Mouse (Mus musculus) G1E (cell line): ENCODE measurements around the gene Cyp2u1.

Experiments
- CTCF ChIP-seq: IDR thresholded peaks from 2 replicates; pipeline ENCODE4 v1.5.1; 2012; ENCODE audit warnings: low read depth, low read length, inconsistent platforms, mixed read lengths
- GATA1 ChIP-seq: IDR thresholded peaks from 2 replicates; pipeline ENCODE4 v1.6.1; 2012; ENCODE audit warnings: borderline replicate concordance, low read length, inconsistent platforms, mixed read lengths
- POLR2AphosphoS5 ChIP-seq: IDR thresholded peaks from 2 replicates; pipeline ENCODE4 v1.6.1; 2012; ENCODE audit warnings: low read depth, low read length, inconsistent platforms; ENCODE audit not compliant: insufficient replicate concordance
- TAL1 ChIP-seq: conservative IDR thresholded peaks from 2 replicates; pipeline ENCODE4 v1.6.1; 2012; ENCODE audit warnings: low read depth, low read length, inconsistent platforms, mixed read lengths

DNA sequence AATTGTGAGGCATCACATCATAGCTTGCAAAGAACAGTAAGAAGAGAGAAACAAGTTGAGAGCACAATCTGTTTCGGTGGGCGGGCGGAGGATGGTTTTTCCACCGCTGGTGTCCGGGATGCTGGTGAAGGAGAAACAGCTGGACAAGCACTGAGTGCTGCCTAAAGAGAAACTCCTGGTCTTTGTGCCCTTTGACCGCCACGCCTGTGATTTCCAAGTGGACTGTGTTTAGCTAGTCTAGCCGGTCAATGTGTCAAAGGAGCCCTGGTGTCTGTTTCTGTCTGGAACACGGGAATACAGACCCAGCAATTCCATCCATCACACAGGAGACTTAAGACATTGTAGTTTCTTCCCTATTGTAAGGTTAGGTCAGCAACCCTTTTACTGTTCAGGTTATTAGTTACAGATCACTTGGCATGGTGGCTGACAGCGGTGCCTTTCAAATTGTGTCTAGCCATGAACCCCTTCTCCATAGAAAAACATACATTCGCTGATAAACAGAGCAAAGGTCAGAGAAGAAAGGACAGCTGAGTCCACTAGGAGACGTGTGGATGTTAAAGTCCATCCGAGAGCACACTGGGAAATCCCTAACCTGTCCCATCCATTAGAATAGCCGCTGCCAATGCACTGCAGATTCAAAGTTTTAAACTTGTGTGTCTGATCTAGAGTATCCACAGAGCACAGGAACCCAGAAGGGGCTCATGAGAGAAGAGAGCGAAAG is 39.1 kb downstream of the Cyp2u1 start:
- TF ChIP-seq CTCF (no peak), GATA1 (no peak), TAL1 (no peak), POLR2AphosphoS5 (no peak)
